Mouse (Mus musculus) kidney, postnatal 4 days (tissue): ENCODE data around the gene Epb41l2.

Source experiments
- DNase-seq, 2 experiments: peaks; one replicate each; pipeline ENCODE4 v3.0.0; 2021; ENCODE audit warnings: mixed read lengths in 2 of 2

Gene Epb41l2

DNA sequence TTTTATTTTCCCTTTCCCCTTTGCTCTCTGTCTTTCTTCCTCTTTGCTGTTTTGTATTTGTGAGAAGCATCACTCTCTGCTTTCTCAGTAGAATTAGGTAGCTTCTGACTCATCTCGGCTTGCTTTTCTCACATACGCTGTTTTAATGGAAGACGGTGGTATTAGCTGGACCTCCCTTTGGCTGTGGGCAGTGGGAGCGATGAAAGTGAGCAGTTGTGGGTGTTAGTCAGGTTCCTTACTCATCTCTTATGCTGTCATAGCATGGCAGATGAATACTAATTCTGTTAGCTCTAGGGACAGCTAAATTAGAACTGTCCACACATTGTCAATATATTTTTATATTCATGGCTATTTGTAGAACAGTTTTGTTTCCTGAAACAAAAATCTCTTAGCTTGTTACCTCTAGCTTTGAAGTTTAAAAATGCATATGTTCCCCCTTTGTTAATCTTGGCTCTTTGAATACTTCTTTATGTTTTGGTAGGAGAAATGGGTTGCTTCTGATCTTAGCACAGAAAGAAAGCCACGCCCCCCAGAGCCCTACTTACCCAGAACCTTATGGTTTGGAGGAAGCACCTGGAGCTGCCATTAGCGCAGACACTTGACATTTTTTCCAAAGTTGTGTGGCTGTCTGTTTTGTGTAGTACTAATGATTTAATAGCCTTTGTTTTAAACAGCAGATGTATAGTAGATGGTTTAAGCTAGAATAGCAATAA, 78.1 kb downstream of the Epb41l2 start:
- DNase-seq = peak in 1 of 2 experiments; percentile 16

DNA sequence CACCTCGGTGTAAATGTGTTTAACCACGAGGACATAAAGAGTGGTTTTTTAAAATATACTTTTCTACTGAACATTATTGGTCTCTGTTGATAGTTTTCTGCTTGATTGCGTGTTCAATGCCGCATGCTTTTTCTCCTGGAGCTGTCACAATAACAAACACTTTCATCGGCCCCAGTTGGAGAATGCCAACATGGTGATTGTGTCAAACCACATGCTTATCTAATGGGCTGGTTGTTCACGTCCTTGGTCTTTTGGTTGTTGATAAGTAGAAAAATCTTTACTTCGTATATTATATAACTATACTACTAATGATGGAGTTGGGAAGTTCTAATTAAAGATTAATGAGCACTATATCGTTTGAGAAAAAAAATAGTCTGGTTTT, 78.7 kb downstream of the Epb41l2 start:
- no peak for DNase-seq

- no peak for DNase-seq
Observed at GRCm38 (mm10) chr10:25439163-25439562, 79.6 kb downstream of the Epb41l2 start.

DNA sequence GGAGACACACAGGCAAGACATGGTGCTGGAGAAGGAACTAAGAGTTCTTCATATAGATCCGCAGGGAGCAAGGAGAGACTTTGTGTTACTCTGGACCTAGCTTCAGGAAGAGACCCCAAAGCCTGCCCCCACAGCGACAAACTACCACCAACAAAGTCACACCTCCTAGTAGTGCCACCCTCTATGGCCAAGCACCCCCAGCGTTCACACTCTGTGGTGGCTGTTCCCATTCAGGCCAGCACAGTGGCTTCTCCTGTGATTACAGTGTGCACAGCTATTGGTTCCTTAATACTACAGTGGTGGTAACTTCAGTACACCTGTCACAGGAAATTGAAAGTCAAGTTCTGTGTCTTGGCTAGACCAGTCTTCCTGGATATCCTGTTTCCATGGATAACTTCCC, 80.3 kb downstream of the Epb41l2 start:
- DNase-seq = no peak

- DNase-seq = no peak
Observed at GRCm38 (mm10) chr10:25441405-25441804, 81.8 kb downstream of the Epb41l2 start.

- DNase-seq = no peak
Observed at GRCm38 (mm10) chr10:25443626-25444025, 84.0 kb downstream of the Epb41l2 start.

DNA sequence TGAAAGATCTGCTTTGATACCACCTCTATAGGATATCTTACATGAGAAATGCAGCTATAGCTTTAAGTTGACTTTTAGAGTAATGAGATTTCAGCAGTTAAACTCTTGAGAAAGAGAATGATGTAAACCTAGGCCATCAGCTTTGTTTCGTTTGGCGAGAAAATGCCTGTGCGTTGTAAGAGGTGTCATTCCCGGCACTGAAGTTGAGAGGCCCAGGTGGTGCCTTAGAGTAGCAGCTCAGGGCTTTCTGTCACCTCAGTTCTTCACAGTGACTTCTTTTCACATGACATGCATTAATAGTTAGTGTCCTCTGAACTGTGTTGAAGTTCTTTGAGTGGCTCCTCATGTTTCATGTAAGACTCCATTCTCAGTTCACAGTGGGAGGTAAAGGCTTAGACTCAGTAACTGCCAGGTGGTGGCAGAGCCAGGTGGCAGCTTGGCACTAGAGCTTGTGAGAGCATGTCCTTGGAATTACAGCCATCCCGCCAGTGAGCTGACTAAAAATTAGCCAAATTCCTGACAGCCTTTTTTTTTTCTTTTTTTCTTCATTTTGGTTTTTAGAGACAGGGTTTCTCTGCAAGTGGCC, 84.7 kb downstream of the Epb41l2 start:
- DNase-seq = no peak

GRCm38 (mm10) chr10:25446953-25447525, 87.4 kb downstream of the Epb41l2 start:
- peak in 1 of 2 experiments; percentile 26 for DNase-seq

DNA sequence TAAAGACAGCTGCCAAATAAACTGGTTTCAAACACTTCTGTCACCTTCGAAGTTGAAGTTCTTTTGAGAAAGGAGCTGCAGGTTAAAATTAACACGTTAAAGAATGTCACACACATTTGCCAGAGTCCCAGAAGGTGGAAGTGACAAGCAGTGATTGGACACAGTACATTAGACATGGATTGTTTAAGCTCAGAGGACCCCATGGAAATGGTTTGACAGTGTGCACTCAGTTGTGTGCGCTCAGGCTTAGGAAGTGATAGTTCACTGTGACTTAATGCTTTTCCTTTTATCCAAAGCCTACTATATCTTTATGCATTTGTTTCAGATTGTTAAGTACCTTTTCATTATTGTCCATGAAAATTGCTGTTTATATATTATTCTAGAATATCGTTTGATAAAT, 89.1 kb downstream of the Epb41l2 start:
- no peak for DNase-seq

GRCm38 (mm10) chr10:25449312-25450020, 89.9 kb downstream of the Epb41l2 start:
- peak in 1 of 2 experiments; percentile 44 for DNase-seq

GRCm38 (mm10) chr10:25453150-25453549, 93.6 kb downstream of the Epb41l2 start:
- DNase-seq = no peak

- DNase-seq = no peak
Observed at GRCm38 (mm10) chr10:25453772-25454171, 94.2 kb downstream of the Epb41l2 start.

DNA sequence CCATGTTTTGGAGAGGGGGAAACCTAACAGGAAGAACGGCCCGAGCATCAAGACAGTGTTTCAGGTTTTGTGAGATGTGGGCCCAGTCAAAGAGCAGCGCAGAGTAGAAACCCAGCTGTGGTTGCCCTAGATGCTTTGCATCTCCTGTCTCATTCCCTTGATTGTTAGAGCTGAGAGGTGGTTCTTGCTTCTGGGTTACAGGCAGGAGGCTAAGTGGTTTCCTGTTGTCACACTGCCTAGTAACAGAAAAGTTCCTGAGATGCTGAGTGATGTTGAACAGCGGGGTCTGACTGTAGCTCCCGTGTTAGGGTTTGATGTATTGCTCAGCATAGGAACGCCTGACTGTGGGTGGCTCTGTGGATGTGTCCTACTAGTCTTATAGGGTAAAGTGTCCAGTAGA, 97.5 kb downstream of the Epb41l2 start:
- no peak for DNase-seq

DNA sequence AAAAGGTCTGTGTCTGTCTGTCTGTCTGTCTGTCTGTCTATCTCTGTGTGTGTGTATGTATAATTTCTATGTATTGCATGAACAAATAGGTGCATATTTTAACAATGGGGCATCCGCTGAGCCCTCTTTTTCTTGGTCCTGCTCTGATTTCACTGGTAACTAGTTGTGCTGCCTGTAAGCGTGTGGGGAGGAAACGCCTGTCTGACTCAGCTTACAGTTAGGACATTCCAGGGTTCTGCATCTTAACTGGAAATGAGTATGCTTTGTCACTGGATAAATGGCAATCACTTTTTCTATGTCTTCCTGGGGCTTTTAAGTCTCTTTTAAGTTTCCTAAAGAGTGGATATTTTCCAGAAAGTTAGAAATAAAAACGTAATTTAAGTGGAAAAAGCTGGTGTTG, 98.4 kb downstream of the Epb41l2 start:
- no peak for DNase-seq

- DNase-seq = no peak
Observed at GRCm38 (mm10) chr10:25461832-25462231, 102.2 kb downstream of the Epb41l2 start.

GRCm38 (mm10) chr10:25462669-25463068, 103.1 kb downstream of the Epb41l2 start:
- DNase-seq = no peak

DNA sequence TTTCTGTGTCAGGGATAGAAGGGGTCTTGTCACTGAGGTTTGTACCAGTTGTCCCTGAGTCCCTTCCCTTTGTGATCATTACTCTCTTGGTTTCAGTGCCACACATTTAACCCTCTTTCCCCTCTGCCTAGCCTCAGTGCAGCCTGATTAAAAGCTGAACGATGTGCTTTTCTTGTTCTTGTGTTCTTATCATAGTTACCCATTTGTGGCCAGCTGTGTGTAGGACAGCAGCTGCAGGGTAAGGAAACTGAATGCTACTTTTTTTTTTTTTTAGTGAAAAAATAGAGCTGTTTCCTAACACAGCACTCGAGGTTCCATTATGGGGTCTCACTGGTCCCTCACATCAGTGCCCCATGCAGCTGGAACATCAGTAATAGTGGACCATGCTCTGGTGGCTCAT, 106.9 kb downstream of the Epb41l2 start:
- no peak for DNase-seq

GRCm38 (mm10) chr10:25471944-25472343, 112.3 kb downstream of the Epb41l2 start:
- no peak for DNase-seq

DNA sequence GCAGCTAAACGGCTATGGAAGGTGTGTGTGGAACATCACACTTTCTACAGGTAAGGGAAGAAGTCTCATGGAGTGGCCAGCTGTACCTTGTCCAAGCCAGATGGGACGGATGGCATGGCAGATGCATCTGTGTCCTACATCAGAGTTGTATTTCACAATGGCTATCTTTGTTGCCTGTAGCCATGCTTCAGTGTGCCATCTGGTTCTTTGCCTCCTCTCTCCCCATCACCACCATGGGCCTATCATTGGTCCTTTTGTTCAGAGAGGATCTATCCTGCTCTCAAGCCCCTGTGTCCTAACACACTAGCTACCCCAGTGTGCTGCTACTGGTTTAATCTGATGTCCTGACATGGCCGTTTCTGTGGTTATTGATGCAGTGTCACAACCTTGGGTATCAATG, 120.1 kb downstream of the Epb41l2 start:
- no peak for DNase-seq

GRCm38 (mm10) chr10:25482791-25483190, 123.2 kb downstream of the Epb41l2 start:
- peak in 1 of 2 experiments; percentile 13 for DNase-seq

DNA sequence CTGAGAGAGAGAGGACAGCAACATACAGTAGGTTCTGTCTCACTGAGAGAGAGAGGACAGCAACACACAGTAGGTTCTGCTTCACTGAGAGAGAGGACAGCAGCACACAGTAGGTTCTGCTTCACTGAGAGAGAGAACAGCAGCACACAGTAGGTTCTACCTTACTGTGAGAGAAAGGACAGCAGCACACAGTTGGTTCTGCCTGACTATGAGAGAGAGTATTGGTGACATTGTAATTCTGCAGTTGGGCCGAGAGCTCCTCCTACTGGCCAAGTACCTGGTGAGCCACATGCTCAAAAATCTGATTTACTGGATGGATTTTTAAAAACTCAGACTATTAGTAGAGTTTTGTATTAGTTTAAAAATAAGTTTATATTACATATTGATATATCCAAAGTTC, 128.9 kb downstream of the Epb41l2 start:
- DNase-seq = peak; percentile 84 to 85

- peak in 1 of 2 experiments; percentile 15 for DNase-seq
Observed at GRCm38 (mm10) chr10:25499323-25500071, 139.9 kb downstream of the Epb41l2 start.

GRCm38 (mm10) chr10:25503250-25503649, 143.7 kb downstream of the Epb41l2 start:
- DNase-seq = no peak
